Mouse (Mus musculus): ENCODE data around the gene Sox13. TPM values are rescaled to one million over a fixed set of nuclear protein-coding genes. Genes with fewer than 3 reads are reported as not detected.

Gene Sox13
- total RNA-seq, 2 experiments from 2014 or later: 6.5 to 9.9 TPM

DNA sequence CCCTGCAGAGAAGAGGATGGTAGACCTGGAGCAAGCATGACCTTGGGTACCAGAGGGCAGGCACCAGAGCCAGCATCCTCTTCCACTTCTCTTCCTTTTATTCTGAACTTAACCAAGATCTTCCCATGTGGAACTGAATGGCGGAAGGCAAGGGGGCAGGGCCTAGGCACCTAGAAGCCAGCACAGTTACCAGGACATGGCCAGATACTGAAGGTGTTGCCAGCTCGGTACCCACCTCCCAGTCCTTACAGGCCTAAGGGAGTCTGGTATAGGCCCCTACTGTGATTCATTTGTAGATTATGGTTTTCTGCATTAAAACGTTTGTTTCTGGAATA, 44.2 kb downstream of the Sox13 start:
- intact Hi-C loops (cut with DNase I): loop anchor here (2.0 to 5.0 kb wide), 2 partner anchors 217 to 231 kb away; partner anchors contain the start of gene Snrpe
- DNase-seq (ENCODE audit: low spot score in 2 of 2): no peak

DNA sequence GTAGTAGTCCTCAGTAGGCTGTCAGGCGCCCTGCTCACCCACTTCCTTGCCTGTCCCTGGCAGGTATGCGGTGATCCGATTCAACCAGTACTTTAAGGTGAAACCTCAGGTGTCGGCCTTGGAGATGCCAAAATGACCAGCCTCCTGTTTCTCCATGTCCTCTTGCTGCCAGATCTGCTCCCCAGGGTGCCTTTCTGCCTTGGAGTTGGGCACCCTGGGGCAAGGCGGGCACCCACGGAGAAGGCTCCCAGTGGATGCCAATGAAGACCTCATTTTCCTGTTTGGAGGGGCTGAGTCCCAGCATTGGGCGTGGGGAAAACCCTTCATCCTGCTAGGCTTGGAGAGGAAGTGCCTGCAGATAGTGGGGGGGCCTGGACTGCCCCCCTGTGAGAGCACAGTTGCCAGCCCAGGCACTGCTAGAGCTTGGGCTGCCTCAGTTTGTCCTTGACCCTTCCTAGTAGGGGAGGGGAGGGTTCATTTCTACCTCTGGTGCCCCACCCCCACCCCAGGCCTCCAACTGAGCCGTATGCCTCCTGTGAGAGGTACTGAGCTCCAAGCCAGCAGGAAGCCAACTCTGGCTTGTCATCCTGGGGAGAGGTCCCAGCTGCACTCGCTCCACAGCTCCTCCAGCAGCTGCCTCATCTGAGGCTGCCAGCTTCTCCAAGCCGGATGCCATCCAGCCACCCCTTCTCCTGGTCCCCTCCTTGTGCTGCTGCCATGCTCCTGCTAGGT, 44.8 kb downstream of the Sox13 start:
- DNase-seq (ENCODE audit: low spot score in 2 of 2): no peak
- intact Hi-C loops (cut with DNase I): no loop called here

DNA sequence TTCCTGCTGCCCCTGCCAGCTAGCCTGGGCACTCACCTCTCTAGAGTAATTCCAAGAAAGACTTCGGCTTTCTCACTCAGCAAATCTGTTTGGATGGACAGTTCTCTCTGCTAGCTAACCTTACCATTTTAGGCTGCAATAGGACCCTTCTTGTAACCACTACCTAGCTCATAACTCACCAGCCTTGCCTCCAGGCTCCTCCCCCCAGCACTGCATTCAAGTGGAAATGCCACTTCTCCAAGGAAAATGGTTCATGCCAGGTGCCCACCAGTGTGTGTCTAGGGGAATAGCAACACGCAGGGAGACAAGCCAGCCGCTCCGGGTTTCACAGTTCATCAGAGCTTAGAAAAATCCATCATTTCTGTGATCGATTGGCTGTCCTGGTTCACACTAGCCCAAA, 46.6 kb downstream of the Sox13 start:
- no peak for DNase-seq (ENCODE audit: low spot score in 2 of 2)
- intact Hi-C loops (cut with DNase I): no loop called here

DNA sequence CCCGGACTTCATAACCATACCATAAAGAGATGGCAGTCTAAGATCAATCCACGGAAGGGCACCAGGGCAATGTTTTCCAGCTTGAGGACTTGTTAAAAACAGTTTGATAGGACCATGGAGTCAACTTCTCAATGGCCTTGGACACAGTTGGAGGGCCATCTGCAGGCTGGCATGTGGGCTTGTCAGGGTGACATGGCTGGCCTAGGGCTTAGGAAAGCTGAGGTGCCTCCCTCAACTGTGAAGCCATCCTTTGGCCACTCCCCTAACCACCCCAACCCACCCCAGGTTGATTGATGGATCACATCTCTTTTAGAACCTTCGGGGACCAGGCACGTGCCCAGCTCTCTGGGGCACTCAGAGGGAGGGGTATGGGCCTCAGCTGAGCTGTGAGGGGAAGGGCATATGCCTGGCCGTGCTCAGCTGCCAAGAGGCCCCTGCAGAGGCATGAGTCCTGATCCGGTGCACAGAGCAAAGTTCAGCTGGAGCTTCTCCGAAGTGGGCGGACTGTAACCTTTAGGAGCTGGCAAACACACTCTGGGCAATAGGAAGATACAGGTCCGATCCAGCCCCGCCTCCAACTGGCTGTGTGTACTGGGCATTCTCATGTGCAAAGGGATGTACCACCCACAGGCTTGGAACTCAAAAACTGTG, 48.4 kb downstream of the Sox13 start:
- DNase-seq (ENCODE audit: low spot score in 2 of 2): no peak
- intact Hi-C loops (cut with DNase I): no loop called here

DNA sequence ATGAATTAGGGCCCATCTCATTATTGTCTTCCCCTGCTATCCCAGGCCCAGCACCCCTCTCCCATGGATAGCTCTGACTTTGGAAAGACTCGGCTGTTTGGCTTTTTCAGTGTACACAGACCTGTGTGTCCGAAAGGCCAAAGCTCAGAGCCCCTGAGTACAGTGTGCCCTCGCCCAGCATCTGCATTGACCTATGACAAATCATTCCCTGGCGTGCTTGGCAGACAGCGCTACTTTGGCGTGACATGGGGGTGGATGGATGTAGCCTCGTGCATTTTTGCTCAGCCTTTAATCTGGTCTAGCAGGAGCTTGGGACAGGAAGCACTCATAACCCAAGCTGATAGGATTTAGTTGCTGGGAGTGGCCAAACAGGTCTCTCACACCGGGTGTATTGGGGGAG, 52.1 kb downstream of the Sox13 start:
- no peak for DNase-seq (ENCODE audit: low spot score in 2 of 2)
- intact Hi-C loops (cut with DNase I): no loop called here

DNA sequence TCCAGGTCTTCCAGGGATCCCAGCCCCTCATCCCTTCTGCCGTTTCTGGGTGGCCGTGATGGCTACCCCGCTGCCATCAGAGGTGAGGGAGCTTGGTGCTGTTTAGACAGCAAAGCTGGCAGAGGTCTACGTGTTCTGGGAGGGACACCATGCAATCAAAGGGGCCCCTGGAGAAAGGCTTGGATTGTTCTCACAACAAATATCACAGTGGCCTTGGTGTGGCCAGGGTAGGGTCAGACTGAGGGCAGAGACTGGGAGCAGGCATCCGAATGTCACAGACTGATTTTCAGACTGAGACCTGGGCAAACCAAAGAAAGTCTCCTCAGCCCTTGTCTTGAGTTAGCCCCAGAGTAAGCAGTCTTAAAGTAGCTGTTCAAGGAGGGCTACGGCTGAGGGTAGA, 52.7 kb downstream of the Sox13 start:
- DNase-seq (ENCODE audit: low spot score in 2 of 2): no peak
- intact Hi-C loops (cut with DNase I): no loop called here

DNA sequence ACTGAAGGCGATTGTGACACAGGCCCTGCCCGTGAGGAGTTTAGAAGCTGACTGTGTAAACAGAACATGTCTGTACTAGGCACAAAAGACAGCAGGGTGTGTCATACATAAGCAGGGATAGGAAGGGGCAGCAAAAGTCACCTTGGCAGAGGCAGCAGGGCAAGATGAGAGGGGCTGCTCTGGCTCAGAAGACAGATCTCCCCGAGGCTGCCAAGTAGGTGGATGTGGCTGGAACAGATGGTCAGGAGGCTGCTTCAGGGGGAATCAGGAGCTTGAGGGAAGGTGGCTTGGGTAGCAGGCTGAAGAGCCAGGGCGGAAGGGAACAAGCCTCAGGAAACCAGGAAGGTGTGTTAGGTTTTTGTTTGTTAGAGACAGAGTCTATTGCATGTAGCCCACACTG, 53.8 kb downstream of the Sox13 start:
- intact Hi-C loops (cut with DNase I): no loop called here
- DNase-seq (ENCODE audit: low spot score in 2 of 2): no peak

DNA sequence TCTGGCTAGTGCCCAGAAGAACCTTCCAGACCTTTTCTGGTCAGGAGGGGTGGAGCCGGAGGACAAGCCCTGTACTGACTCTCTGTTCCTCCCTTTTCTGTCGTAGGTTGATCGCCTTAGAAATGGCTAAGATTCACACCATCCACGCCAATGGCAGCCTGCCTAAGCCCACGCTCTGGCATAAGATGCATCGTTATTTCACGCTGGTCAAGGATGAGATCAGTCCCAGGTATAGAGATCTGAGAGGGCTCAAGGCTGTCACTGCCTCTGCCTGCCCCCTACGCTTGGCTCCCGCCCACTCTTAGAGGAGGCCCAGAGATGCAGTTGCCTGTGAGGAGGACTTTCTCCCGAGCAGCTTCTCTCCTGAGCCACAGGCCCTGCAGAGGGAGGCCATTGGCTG, 55.5 kb downstream of the Sox13 start:
- intact Hi-C loops (cut with DNase I): no loop called here
- DNase-seq (ENCODE audit: low spot score in 2 of 2): peak; percentile 30 to 59

DNA sequence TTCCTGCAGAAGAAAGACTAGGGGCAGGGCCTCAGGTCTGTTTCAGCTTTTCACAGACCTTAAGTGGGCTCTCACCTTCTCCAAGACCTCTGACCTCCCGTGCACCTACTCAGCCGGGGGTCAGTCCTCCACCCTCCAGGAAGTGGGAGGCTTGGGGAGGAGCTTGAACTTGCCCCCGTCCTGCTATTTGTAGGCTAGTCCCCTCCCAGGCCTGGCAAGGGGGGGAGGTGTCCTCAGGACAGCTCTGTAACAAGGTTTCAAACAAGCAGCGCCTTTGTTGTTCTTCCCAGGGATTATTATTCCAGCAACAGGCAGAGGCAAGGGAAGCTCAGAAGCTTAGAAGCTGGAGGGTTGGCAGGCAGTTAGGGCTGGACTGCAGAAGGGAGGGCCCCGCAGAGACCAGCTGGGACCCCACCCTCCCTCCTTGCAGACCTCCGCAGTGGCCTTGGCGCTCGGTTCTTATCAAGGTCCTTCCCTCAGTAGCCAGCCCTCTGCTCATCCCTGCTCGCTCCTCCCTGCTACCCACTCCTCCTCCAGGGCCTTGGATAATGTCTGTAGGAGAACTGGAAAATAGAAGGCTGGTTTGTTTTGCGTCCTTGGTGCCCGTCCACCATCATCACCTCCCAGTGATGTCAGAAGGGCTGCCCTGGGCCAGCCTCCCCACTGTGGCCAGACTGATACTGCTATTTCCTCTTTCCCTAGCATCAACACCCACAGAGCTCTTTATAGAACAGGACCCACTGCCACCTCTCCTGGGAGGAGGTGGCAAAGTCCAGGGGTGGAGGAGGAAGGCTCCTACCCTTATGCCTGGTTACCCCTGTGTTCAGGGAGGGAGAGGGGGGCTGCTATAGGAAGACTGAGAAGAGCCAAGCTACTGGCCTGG, 56.3 kb downstream of the Sox13 start:
- peak in 1 of 2 experiments; percentile 52 for DNase-seq (ENCODE audit: low spot score in 2 of 2)
- intact Hi-C loops (cut with DNase I): no loop called here

DNA sequence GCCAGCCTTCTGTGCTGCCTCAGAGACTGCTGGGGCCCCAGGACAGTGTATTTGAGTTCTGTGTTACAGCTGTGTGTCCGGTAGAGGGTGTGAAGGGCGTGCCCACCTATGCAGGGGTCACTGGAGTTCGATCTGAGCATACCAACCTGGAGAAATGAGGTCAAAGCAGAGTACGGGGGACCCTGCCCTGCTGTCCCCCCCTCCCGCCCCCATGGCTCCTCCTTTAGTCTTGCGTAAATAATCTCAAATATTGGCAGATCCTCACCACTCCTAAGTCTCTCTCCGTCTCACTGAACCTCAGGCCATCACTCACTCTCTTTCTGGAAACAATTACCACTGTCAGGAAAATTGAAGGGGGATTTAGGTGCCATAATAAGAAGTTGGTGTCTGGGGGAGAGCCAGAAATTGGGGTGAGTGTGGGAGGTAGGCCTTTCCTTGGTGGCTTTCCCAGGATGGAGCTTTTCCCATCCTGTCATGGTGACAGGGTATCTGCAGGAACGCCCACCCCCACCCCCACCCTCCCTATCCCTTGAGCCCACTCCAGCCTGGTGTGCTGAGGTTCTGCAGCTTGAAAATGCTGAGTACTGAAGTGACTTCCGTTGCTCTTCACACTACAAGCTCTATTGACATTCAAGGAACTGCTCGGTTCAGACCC, 57.1 kb downstream of the Sox13 start:
- DNase-seq (ENCODE audit: low spot score in 2 of 2): peak; percentile 48 to 58
- intact Hi-C loops (cut with DNase I): no loop called here

DNA sequence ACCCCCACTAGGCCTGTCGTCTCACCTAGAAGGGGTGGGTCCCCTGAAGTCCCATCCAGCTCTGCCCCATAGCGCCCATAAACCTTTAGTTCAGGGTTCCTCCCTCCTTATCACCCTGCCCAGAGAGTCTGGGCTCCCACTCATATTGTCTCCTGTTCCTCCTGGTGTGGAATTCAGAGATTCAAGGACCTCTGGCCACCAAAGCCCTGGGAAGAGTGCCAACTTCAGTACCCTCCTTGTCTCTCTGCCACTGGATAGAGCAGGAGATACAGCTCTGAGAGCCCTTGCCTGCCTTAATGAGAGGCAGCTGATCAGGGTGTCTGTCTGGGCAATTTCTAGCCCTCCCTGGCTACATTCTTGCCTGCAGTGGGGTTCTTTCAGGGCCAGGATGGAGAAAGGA, 59.3 kb downstream of the Sox13 start:
- no peak for DNase-seq (ENCODE audit: low spot score in 2 of 2)
- intact Hi-C loops (cut with DNase I): no loop called here

DNA sequence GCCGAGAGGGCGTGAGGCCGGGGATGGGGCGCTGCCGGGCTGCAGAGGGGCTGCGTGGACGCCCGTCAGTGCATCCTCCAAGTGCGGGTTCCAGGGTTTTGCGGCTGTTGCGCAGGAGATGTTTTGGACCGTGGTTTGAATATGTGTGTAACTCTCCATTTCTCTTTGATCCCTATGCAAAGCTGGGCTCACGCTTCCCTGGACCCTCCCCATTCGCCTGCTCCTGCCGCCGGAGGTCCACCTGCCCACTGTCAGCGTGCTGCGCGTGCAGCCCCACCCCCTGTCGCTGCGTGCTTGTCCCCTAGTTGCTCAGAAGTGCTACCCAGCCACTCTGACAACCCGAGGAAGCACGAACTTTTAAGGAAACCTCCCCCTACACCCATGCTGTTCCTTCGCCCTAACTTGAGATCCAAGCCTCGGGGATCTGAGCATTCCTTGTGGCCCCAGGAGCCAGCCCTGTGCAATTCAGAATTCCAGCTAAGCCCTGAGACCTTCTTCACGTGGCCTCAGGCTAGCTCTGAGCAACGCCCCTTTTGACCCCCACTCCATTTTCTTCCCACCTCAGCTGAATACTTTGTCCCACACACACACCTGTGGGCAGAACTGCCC, 60.1 kb downstream of the Sox13 start:
- no peak for DNase-seq (ENCODE audit: low spot score in 2 of 2)

DNA sequence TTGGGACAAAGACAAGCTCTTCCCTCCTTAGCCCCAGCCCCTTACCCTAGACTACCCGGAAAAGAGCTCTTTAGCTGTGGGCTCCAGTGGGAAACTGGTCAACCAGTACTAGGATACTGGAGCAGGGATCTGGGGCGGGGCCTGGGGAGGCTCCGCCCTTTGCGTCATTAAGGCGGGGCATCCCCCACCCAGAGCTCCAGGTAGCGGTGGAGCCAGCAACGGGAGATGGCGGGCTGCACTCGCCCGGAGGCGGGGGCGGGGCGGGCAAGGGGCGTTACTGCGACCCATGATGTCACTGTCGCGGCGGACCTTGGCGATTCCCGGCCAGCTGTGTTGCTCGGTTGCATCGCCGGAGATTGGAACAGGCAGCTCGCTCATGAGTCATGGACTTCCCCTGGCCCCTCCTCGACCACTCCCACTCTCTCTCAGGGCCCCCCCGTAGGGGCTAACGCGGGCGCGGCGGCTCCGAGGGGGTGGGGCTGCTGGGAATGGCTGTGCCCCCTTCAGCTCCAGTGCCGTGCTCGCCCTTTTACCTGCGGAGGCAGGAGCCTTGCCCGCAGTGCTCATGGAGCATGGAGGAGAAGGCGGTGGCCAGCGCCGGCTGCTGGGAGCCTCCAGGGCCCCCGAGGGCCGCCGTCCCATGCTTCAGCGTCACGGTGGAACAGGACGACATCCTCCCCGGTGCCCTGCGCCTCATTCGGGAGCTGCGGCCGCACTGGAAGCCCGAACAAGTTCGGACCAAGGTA, 60.7 kb downstream of the Sox13 start, which contains the start of gene Etnk2:
TSS of gene Etnk2 (plus strand) at position 297 of the 746 bp plus-strand sequence.
- intact Hi-C loops (cut with DNase I): no loop called here

More for the DNA sequence above, 60.1 kb downstream of the Sox13 start:
- intact Hi-C loops (cut with DNase I): no loop called here

DNA sequence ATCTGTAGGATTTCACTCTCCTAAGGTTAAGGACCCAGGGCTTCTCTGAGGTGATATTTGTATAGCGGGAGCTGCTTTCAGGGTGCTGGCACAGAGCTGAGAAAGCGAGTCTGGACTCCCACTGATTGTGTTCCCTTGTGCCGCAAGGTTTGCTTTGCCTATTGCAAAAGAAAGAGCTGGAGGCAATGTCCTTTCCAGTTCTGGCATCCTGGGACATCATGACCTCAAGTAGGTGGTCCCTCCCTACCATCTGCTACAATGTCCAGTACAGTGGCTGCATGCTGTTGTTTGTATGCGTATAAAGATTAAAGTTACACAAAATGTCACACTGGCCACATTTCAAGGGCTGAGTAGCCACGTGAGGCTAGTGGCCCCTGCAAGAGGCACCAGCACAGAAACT, 62.1 kb downstream of the Sox13 start:
- no peak for DNase-seq (ENCODE audit: low spot score in 2 of 2)
- intact Hi-C loops (cut with DNase I): no loop called here

More for the DNA sequence above, 60.7 kb downstream of the Sox13 start, which contains the start of gene Etnk2:
- peak; percentile 63 to 67 for DNase-seq (ENCODE audit: low spot score in 2 of 2)

DNA sequence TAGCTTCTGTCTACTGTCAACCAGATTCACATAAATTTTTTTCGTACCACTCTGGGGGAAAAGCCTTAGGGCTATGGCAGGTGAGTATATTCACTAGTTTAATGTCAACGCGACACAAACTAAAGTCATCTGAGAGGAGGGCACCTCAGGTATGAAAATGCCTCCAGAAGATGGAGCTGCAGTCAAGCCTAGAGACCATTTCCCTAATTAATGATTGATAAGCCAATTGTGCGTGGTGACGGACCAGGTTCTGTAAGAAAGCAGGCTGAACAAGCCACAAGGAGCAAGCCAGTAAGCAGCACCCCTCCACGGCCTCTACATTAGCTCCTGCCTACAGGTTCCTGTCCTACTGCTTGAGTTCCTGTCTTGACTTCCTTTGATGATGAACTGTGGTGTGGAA, 63.2 kb downstream of the Sox13 start:
- no peak for DNase-seq (ENCODE audit: low spot score in 2 of 2)
- intact Hi-C loops (cut with DNase I): no loop called here

DNA sequence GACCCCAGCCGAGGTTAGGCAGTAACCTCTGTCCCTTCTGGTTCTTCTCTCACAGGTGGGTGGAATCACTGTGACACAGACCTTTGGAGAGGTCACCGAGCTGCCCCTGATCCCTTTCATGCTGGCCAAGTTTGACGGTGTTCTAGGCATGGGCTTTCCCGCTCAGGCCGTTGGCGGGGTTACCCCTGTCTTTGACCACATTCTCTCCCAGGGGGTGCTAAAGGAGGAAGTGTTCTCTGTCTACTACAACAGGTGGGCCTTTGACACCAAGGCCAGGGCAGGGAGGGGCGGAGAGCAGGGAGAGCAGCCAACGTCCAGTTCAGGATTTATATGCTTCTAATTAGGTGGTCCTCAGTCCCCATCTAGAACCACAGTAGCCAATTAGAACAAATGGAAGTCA, 67.8 kb downstream of the Sox13 start:
- DNase-seq (ENCODE audit: low spot score in 2 of 2): no peak

DNA sequence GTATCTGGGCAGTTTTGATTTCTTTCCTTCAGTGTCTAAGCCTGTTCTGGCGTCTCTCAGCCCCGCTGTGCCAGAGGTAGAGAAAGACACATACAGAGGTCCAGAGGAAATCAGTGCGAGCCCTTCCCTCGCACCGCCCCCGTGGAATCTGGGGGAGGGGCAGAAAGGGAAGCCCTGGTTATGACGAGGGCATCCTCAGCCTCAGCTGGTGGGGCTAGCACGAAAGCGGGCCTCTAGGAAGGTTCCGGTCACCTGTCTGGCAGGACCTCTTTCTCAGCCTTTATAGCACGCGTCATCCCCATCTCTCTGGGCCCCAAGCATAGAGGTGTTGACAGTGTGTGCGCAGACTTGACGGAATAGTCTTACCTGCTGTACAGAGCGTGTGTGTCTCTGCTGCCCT, 68.3 kb downstream of the Sox13 start:
- DNase-seq (ENCODE audit: low spot score in 2 of 2): no peak
- intact Hi-C loops (cut with DNase I): no loop called here

More for the DNA sequence above, 67.8 kb downstream of the Sox13 start:
- intact Hi-C loops (cut with DNase I): no loop called here

DNA sequence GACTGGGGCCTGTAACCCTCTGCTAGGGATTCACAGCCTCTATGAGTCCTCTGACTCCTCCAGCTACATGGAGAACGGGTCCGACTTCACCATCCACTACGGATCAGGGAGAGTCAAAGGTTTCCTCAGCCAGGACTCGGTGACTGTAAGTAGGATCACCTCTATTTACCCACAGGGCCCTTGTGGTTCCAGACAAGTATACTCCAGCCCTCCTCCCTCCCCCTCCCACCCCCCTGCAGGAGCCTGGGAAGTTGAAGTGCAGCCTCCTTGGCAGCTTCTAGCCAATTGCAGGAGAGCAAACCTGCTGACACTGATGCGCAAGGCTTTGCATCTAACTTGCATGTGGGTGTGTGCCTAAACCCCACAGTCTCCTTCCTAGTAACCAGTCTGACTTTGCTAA, 68.7 kb downstream of the Sox13 start:
- intact Hi-C loops (cut with DNase I): no loop called here
- DNase-seq (ENCODE audit: low spot score in 2 of 2): no peak
